Mouse (Mus musculus): ENCODE results near the gene Ybey. TPM values are rescaled to one million over a fixed set of nuclear protein-coding genes. Genes with fewer than 3 reads are reported as not detected.

Gene Ybey
- total RNA-seq (2021), result 2.9 and 3.4 TPM in 2 replicates
- long read RNA-seq, experiment 1, full-length matches to known transcripts, result 7 of 12 reads
- long read RNA-seq, experiment 1, partial matches to known transcripts, result 3 of 12 reads
- long read RNA-seq, experiment 1, other reads (novel, unspliced or antisense), result 2 of 12 reads
- long read RNA-seq, experiment 2, full-length matches to known transcripts, result 2 of 5 reads
- long read RNA-seq, experiment 2, partial matches to known transcripts, result 2 of 5 reads
- long read RNA-seq, experiment 2, other reads (novel, unspliced or antisense), result 1 of 5 reads

- peak; percentile 93 for DNase-seq
These were observed at the start of gene Ybey, which contains the start of gene Mcm3ap for GRCm38 (mm10) chr10:76468203-76469162. TSS of gene Ybey (minus strand) at chr10:76469114. TSS of gene Mcm3ap (plus strand) at chr10:76468927.

DNA sequence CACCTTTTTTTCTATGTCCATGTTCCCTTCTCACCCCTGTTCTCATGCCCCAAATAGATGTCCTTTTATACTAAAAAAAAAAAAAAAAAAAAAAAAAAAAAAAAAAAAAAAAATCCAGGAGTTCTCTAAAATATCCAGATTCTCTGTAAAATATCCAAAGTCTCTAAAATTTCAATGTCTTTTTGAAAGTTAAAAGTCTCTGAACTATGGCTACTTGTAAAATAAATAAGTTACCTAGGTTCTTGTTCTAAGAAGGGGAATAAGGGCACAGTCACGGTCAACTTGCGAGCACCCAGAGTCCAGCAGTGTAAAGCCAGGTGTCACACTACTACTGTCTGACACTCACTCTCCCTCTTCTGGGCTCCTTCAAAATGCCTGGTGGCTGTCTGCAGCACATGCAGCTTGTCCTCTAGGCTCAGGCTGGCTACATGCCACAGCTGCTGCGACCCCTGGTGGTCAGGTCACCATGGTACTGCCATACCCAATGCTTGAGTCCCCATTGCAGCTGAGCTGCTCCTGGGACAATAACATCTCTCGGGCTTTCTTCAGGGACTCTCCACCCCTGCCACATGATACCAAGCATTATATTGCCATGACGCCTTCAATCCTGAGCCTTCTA, 44.2 kb upstream of the Ybey start:
- peak; percentile 90 for DNase-seq

DNA sequence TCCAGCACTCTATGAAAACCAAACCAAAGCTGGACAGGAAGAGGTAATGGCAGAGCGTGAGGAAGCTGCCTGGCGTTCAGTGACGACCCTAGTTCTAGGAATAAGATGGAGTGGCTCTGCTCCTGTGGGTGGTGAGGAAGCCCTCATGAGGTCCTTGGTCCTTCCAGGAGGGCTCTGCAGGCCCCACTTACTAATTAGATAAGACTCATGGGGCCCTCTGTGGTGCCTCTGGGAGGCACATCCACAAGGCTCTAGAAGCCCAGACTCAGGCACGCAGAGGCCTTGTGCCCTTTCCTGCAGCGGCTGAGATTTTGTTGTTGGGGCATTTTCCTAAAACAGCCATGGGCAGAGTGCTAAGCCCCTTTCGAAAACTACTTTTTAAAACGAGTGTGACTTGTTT, 37.0 kb upstream of the Ybey start:
- DNase-seq, result no peak

- no peak for DNase-seq
These were observed 35.5 kb upstream of the Ybey start for GRCm38 (mm10) chr10:76504271-76504943.

- DNase-seq, result no peak
These were observed 28.6 kb upstream of the Ybey start for GRCm38 (mm10) chr10:76497522-76497921.

GRCm38 (mm10) chr10:76496366-76496765, 27.5 kb upstream of the Ybey start:
- DNase-seq, result no peak

DNA sequence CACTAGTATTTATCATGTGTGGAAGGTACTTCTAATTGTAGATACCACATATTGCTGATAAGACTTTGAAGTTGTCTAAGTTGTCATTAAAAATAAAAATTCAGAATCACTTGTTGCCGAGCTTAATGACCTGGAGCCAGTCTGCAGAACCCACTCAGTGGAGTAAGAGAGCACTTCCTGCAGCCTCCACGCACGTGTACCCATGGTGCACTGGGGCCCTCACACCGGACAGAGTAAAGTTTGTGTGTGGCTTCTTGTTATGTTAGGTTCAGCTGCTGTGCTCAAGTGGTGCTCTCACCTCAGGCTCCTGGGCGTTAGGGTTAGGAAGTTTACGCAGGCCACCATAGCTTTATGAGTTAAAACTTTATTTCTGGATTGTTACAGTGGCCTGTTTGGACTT, 26.6 kb upstream of the Ybey start:
- no peak for DNase-seq

- DNase-seq, result no peak
These were observed 24.6 kb upstream of the Ybey start for GRCm38 (mm10) chr10:76493527-76493926.

DNA sequence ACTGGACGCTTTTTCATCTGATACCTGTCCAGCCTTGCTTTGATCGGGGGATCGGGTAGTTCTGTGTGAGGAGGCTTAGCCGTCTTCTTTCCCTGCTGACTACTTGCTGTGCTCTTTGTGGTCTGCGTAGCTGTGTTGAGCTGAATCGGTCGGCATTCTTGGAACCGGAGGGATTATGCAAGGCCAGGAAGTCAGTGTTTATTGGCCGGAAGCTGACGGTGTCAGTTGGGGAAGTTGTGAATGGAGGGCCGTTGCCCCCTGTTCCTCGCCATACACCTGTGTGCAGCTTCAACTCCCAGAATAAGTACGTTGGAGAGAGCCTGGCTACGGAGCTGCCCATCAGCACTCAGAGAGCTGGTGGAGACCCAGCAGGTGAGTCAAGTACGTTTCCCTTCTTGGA, 20.3 kb upstream of the Ybey start:
- DNase-seq, result no peak

GRCm38 (mm10) chr10:76488265-76488664, 19.4 kb upstream of the Ybey start:
- DNase-seq, result no peak

DNA sequence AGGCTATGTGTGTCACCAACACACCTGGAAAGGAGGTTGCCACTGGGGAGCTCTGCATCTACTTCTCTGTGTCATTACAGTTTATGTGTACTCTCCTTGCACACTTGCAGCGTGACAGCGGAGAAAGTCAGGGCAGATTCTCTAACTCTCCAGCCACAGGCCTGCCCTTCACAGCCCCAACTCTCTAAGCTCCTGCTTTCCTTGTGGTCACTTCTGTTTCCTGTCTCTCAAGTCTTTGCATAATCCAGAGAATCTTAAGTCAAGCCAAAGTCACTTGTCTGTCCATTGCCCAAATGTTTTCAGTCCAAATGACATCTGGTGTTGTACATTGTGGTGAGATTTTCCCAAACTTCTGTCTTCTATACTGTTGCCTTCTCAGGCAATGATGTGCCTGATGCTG, 17.4 kb upstream of the Ybey start:
- DNase-seq, result no peak

GRCm38 (mm10) chr10:76481480-76481879, 12.6 kb upstream of the Ybey start:
- no peak for DNase-seq

GRCm38 (mm10) chr10:76480851-76481250, 11.9 kb upstream of the Ybey start:
- no peak for DNase-seq

DNA sequence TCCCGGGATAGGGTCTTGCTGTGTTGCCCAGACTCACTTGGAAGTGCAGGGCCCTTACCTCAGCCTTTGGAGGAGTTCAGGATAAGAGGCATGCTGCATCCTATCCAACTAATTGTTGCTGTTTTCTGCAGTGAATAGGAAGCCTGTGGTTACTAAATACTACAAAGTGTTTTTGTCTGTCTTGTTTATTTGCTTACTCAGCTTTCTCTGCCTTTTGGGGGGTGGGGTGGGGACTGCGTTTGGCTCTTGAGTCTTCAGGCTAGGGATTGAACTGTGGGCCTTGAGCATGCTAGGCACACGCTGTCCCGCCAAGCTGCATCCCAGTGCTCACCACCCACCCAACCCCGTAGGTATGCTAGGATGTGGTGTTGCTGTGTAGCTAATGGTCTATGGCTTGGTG, 4.8 kb upstream of the Ybey start:
- DNase-seq, result no peak

DNA sequence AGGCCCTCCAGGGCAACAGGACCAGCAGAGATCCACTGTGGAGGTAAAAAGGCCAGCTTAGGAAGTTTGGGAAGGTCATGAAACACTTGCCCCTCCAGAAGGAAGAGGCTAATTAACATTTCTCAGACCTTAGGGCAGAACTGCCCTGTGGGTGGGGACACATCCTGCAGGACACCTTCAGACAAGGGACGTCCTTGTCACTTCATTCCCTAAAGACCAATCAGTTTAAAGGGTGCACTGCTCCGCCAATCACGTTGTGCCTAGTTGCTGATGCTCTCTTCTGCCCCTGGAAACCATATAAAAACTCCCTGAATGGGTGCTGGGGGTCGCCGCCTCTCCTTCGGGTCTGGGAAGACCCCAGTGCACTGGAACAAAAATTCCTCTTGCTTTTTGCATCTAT, 6.2 kb downstream of the Ybey start:
- no peak for DNase-seq

- no peak for DNase-seq
These were observed 6.6 kb downstream of the Ybey start for GRCm38 (mm10) chr10:76462312-76462711.

- peak; percentile 36 for DNase-seq
These were observed 7.7 kb downstream of the Ybey start for GRCm38 (mm10) chr10:76461255-76461654.

DNA sequence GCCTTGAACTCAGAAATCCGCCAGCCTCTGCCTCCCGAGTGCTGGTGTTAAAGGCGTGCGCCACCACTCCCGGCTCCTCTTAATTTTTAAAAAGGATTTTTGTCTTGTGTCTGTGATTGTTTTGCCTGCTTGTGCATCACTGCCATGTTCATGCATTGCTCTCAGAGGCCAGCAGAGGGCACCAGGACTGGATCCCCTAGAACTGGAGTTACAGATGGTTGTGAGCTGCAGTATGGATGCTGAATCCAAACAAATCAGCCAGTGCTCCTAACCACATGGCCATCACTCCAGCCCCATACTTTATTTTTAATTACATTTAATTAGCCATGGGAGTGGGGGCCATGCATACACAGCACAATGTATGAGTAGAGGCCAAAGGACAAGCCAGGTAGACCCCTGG, 13.6 kb downstream of the Ybey start:
- peak; percentile 69 for DNase-seq

DNA sequence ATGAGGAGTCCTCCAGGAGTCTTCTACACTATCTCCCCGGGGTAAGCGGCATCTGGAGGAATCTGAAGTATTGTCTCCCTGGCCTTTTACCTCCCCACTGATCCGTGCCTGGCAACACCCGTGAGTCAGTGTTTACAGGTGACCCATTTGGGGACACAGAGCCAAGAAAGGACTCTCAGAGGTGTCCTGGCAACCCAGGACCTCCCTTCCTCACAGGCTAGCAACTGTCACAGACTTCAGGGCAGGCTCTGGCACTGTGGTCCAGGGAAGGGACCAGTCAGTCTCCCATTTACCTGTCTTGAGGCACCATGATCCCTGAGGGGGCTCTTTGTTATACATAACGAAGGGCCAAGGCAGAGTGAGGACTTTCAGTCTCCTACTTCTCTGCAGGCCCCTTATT, 20.1 kb downstream of the Ybey start, which contains the start of gene 2610028H24Rik:
Gene 2610028H24Rik (plus strand): TSS at position 231 of the 400 bp plus-strand sequence.
- DNase-seq, result no peak

DNA sequence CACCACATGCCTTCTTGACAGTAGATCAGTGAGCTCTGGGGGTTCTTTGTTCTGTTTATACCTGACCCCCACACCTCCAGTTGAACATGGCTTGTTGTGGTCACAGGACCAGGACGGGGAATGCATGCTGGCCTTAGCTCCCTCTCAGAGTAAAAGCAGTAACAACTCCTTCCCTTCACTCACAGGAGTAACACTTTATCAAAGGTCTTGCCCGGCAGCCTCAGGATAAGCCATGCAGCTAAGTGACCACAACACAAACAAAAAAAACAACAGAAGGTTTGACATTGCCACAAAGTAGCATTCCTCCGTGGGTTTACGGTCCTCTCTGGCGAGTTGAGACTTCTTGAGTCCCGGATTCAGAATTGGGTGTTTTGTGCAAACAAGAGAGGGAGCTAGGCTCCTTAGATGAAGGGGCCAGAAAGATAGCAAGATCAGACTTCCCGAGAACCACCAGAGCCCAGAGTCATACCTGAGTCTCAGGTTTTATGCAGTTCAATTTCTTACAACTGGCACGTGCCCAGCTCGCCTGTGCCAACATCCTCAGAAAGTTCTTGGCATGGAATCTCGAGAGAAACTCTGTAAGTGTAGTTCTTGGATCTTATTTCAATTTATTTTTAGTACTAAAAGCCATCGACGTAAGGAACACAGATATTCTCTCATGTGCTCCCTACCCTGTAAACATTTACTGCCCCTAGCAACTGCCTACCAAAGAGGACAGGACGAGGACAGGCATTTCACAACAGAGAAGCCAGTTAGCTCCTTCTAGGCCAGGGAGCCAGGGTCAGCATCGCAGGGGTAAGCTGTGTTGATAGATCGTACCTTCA, 21.3 kb downstream of the Ybey start:
- DNase-seq, result no peak

DNA sequence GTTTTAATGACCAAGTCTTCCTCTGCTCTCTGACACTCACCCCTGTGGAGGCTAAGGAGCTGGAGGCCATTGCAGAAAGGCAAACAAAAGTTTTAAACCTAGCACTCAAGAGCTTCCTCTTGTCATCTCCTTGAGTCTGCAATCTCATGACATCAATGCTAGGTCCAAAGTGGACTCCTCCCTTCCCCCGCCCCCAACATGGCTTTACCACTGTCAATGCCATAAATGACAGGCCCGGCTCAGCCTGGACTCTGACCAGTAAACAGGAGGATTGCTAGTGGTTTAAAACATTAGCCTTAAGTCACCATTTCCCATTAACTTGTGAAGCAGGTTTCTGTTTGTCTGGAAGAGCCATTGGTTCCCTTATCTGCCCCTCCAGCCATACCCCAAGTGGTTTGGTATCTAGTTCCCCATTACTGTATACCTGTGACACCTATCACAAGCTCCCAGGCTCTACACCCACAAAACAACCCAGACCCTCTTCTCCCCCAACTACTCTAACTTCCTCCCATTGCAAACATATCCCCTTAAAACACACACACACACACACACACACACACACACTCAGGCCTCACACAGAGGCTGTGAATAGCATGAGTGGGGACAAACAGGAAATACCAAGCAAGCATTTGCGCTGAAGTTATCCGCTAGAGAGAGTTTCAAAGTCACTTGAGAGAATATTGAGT, 22.8 kb downstream of the Ybey start:
- no peak for DNase-seq

Measured in adrenal gland, postnatal 14 days (tissue).